Mouse (Mus musculus) heart, embryonic 15.5 days (tissue): ENCODE data around the gene Pif1. TPM values are rescaled to one million over a fixed set of nuclear protein-coding genes. Genes with fewer than 3 reads are reported as not detected.

Source experiments
- ATAC-seq: fragments of 200-750 bp; cut with Nextera tagmentation; replicated peaks from 2 replicates; pipeline ENCODE4 v1.8.0; 2017; ENCODE audit warnings: low read depth, moderate TSS enrichment; ENCODE audit not compliant: insufficient number of reproducible peaks, insufficient read depth, low FRiP score
- H3K27ac ChIP-seq: fragments of 300-500 bp; sonication (generic); 2 replicates; pipeline ENCODE4 v1.5.1; 2015; ENCODE audit warnings: mild to moderate bottlenecking, inconsistent platforms
- H3K27me3 ChIP-seq: fragments of 300-500 bp; sonication (generic); 2 replicates; pipeline ENCODE4 v1.6.1; 2015; ENCODE audit warnings: inconsistent platforms
- H3K36me3 ChIP-seq: fragments of 300-500 bp; sonication (generic); 2 replicates; pipeline ENCODE4 v1.6.1; 2015; ENCODE audit warnings: mild to moderate bottlenecking, inconsistent platforms
- H3K4me1 ChIP-seq: fragments of 300-500 bp; sonication (generic); replicated peaks from 2 replicates; pipeline ENCODE4 v1.6.1; 2015; ENCODE audit warnings: inconsistent platforms
- H3K4me2 ChIP-seq: fragments of 300-500 bp; sonication (generic); 2 replicates; pipeline ENCODE4 v1.6.1; 2015; ENCODE audit warnings: inconsistent platforms, mild to moderate bottlenecking, moderate library complexity
- H3K4me3 ChIP-seq: fragments of 300-500 bp; sonication (generic); 2 replicates; pipeline ENCODE4 v1.5.1; 2015; ENCODE audit warnings: mild to moderate bottlenecking, inconsistent platforms
- H3K9ac ChIP-seq: fragments of 300-500 bp; sonication (generic); 2 replicates; pipeline ENCODE4 v1.6.1; 2015; ENCODE audit warnings: mild to moderate bottlenecking, inconsistent platforms
- H3K9me3 ChIP-seq: fragments of 300-500 bp; sonication (generic); replicated peaks from 2 replicates; pipeline ENCODE4 v1.6.1; 2016; ENCODE audit warnings: inconsistent platforms
- WGBS: fragments of 180-500 bp; shearing (Covaris S2); methylation state at CpG from one replicate; pipeline ENCODE4 v1.1.7; 2015; ENCODE audit warnings: mixed read lengths; 5-methylcytosine and 5-hydroxymethylcytosine counted together
- polyA plus RNA-seq: library from polyadenylated mRNA; unstranded; fragments of >200 nt; fragmentation: Nextera tagmentation; extraction: Ambion mirVana; gene quantifications from 2 replicates; pipeline ENCODE4 v1.2.1, GENCODE M21; 2015

Pif1 gene
- polyA plus RNA-seq, 1 experiment from 2014 or later, result 9.8 TPM

- Histone ChIP-seq H3K4me3 (no peak overlapping the region), H3K4me2 (no peak overlapping the region), H3K4me1 (peaks cover 22% of the 10 kb centered on the region), H3K9ac (no peak overlapping the region), H3K27me3 (no peaks in the 10 kb centered on the region), H3K9me3 (no peaks in the 10 kb centered on the region), H3K27ac (peak overlapping the region; percentile 53), H3K36me3 (peaks cover 38% of the 10 kb centered on the region)
- 31% methylated on average over 4 of the region's 4 CpGs for WGBS
- peak; percentile 40; the same call in 1 of the 2 replicates for ATAC-seq
These were observed 24.9 kb upstream of the Pif1 start for GRCm38 (mm10) chr9:65562081-65562506.

- no peak for ATAC-seq
- H3K4me3 ChIP-seq, result no peak overlapping the region
- H3K27me3 ChIP-seq, result no peaks in the 10 kb centered on the region
- 90% methylated on average over 5 of the region's 5 CpGs for WGBS
- peaks cover 22% of the 10 kb centered on the region for H3K4me1 ChIP-seq
- no peak overlapping the region for H3K27ac ChIP-seq
- no peak overlapping the region for H3K4me2 ChIP-seq
- no peak overlapping the region for H3K9ac ChIP-seq
- no peaks in the 10 kb centered on the region for H3K9me3 ChIP-seq
- peaks cover 32% of the 10 kb centered on the region for H3K36me3 ChIP-seq
These were observed 23.9 kb upstream of the Pif1 start for GRCm38 (mm10) chr9:65563073-65563472.

GRCm38 (mm10) chr9:65564698-65565097 is 22.3 kb upstream of the Pif1 start:
- WGBS, result 91% methylated on average over 2 of the region's 2 CpGs
- Histone ChIP-seq H3K9me3 (no peaks in the 10 kb centered on the region), H3K4me1 (peaks cover 27% of the 10 kb centered on the region), H3K4me2 (no peak overlapping the region), H3K9ac (no peak overlapping the region), H3K4me3 (no peak overlapping the region), H3K27ac (no peak overlapping the region), H3K36me3 (peaks cover 25% of the 10 kb centered on the region), H3K27me3 (no peaks in the 10 kb centered on the region)
- ATAC-seq, result no peak

GRCm38 (mm10) chr9:65568787-65569186 is 18.2 kb upstream of the Pif1 start:
- H3K27me3 ChIP-seq, result no peaks in the 10 kb centered on the region
- H3K36me3 ChIP-seq, result peaks cover 25% of the 10 kb centered on the region
- 84% methylated on average over 6 of the region's 6 CpGs for WGBS
- H3K4me3 ChIP-seq, result no peak overlapping the region
- no peak overlapping the region for H3K4me2 ChIP-seq
- no peak for ATAC-seq
- H3K4me1 ChIP-seq, result peaks cover 12% of the 10 kb centered on the region; the same call in 1 of the 2 replicates
- H3K27ac ChIP-seq, result no peak overlapping the region
- H3K9ac ChIP-seq, result no peak overlapping the region
- no peaks in the 10 kb centered on the region for H3K9me3 ChIP-seq

- no peak overlapping the region for H3K9ac ChIP-seq
- no peak overlapping the region for H3K27ac ChIP-seq
- H3K36me3 ChIP-seq, result peaks cover 23% of the 10 kb centered on the region
- no peak for ATAC-seq
- H3K4me3 ChIP-seq, result no peak overlapping the region
- no peaks in the 10 kb centered on the region for H3K27me3 ChIP-seq
- 70% methylated on average over 6 of the region's 6 CpGs for WGBS
- H3K4me1 ChIP-seq, result peaks cover 14% of the 10 kb centered on the region
- no peaks in the 10 kb centered on the region for H3K9me3 ChIP-seq
- no peak overlapping the region for H3K4me2 ChIP-seq
These were observed 17.4 kb upstream of the Pif1 start for GRCm38 (mm10) chr9:65569491-65569971.

- no peak for ATAC-seq
- Histone ChIP-seq H3K27me3 (no peaks in the 10 kb centered on the region), H3K4me3 (no peak overlapping the region), H3K4me2 (no peak overlapping the region), H3K9ac (no peak overlapping the region), H3K4me1 (peaks cover 43% of the 10 kb centered on the region), H3K27ac (no peak overlapping the region), H3K9me3 (no peaks in the 10 kb centered on the region), H3K36me3 (peaks cover 15% of the 10 kb centered on the region)
- WGBS, result 83% methylated on average over 6 of the region's 6 CpGs
These were observed 14.1 kb upstream of the Pif1 start for GRCm38 (mm10) chr9:65572837-65573236.

- Histone ChIP-seq H3K9me3 (no peaks in the 10 kb centered on the region), H3K4me1 (peaks cover 55% of the 10 kb centered on the region), H3K36me3 (peaks cover 11% of the 10 kb centered on the region), H3K9ac (no peak overlapping the region), H3K4me2 (peak overlapping the region; percentile 21; the same call in 1 of the 2 replicates), H3K27me3 (no peaks in the 10 kb centered on the region), H3K27ac (peak overlapping the region; percentile 86), H3K4me3 (no peak overlapping the region)
- WGBS, result 65% methylated on average over 11 of the region's 11 CpGs
- ATAC-seq, result peak; percentile 12; the same call in 1 of the 2 replicates
These were observed 12.2 kb upstream of the Pif1 start for GRCm38 (mm10) chr9:65574513-65575392.

GRCm38 (mm10) chr9:65575393-65576196 is 11.4 kb upstream of the Pif1 start:
- Histone ChIP-seq H3K9ac (0 out of 2 replicates have a peak overlapping the region, but pooled peaks have one; percentile 8), H3K4me3 (no peak overlapping the region), H3K36me3 (peaks cover 11% of the 10 kb centered on the region), H3K4me1 (peaks cover 54% of the 10 kb centered on the region), H3K9me3 (no peaks in the 10 kb centered on the region), H3K4me2 (peak overlapping the region; percentile 21; the same call in 1 of the 2 replicates), H3K27ac (peak overlapping the region; percentile 86), H3K27me3 (no peaks in the 10 kb centered on the region)
- 43% methylated on average over 8 of the region's 8 CpGs for WGBS
- ATAC-seq, result no peak

GRCm38 (mm10) chr9:65576861-65577510 is 10.0 kb upstream of the Pif1 start:
- Histone ChIP-seq H3K9me3 (no peaks in the 10 kb centered on the region), H3K4me3 (no peak overlapping the region), H3K4me1 (peaks cover 57% of the 10 kb centered on the region), H3K9ac (0 out of 2 replicates have a peak overlapping the region, but pooled peaks have one; percentile 26), H3K36me3 (peaks cover 11% of the 10 kb centered on the region), H3K27me3 (no peaks in the 10 kb centered on the region), H3K4me2 (peak overlapping the region; percentile 22), H3K27ac (peak overlapping the region; percentile 86)
- WGBS, result 44% methylated on average over 7 of the region's 7 CpGs
- no peak for ATAC-seq

- no peaks in the 10 kb centered on the region for H3K27me3 ChIP-seq
- 83% methylated on average over 4 of the region's 4 CpGs for WGBS
- H3K4me2 ChIP-seq, result peak overlapping the region; percentile 22
- peaks cover 8% of the 10 kb centered on the region for H3K36me3 ChIP-seq
- peak overlapping the region; percentile 86 for H3K27ac ChIP-seq
- no peaks in the 10 kb centered on the region for H3K9me3 ChIP-seq
- peaks cover 57% of the 10 kb centered on the region for H3K4me1 ChIP-seq
- H3K4me3 ChIP-seq, result no peak overlapping the region
- H3K9ac ChIP-seq, result 0 out of 2 replicates have a peak overlapping the region, but pooled peaks have one; percentile 26
- ATAC-seq, result no peak
These were observed 9.3 kb upstream of the Pif1 start for GRCm38 (mm10) chr9:65577511-65578196.
